Mouse (Mus musculus) liver, adult 2 months (tissue): Measurements from ENCODE around the gene Arrdc5.

Source experiments
- CTCF ChIP-seq: fragments of 200-500 bp; IDR thresholded peaks from 2 replicates; pipeline ENCODE4 v1.5.1; 2011; ENCODE audit warnings: low read depth, low read length, control low read depth
- POLR2A ChIP-seq: fragments of 200-500 bp; IDR thresholded peaks from 2 replicates; pipeline ENCODE4 v1.6.1; 2011; ENCODE audit warnings: low read length, control low read depth; ENCODE audit not compliant: insufficient read depth; ENCODE audit errors: extremely low read depth

GRCm38 (mm10) chr17:56256239-56256881 lies 43.7 kb downstream of the Arrdc5 start, which contains the start of gene Fem1a:
- TF ChIP-seq CTCF (no peak), POLR2A (0 out of 2 replicates have a peak, but pooled peaks have one; percentile 41)
